ENCODE assay signal across 9 mouse cellular contexts in the genomic region with DNA sequence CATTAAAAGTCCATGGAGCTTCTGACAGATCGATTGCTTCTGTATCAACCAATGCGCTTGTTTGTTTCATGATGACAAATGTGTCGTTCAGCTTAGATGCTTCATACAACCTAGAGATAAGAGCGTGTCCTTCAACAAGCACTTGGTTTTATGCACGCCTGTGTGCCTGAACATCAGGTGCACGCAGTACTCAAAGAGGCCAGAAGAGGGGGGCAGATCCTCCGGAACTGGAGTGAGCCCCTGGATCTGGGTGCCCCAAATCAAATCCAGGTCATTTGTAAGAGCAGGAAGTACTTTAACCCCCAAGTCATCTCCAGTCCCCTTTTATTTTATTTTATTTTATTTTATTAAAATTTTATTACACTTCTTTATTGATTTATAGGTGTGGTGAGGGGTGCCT.
DNase-seq lines count a peak whose midpoint lies in the region; ATAC-seq and TF ChIP-seq lines count a peak whose summit lies in the region.
"Had no signal": no experiment of that assay in that cellular context is flagged by ENCODE, and none has a peak within 500 bp of the region (broad histone marks: within the 10 kb centered on the region; RNA-seq: fewer than 3 reads in every experiment).

No protein-coding gene starts in this region.

- peak; percentile 57 for TF ChIP-seq CTCF in lung, embryonic 14.5 days (IDR thresholded peaks at IDR 0.05; ENCODE audit: low read depth)
- peak; percentile 36 for TF ChIP-seq CTCF in liver, postnatal 0 days (IDR thresholded peaks at IDR 0.05; ENCODE audit: low read depth)

- no peaks in the 10 kb centered on the region for H3K36me3 ChIP-seq in forebrain, embryonic 11.5 days (ENCODE audit: control insufficient read depth, insufficient read depth, low read length)
- no peaks in the 10 kb centered on the region for H3K36me3 ChIP-seq in forebrain, embryonic 15.5 days
- no peaks in the 10 kb centered on the region for H3K36me3 ChIP-seq in lung, embryonic 14.5 days (ENCODE audit: insufficient read depth)
- no peaks in the 10 kb centered on the region for H3K36me3 ChIP-seq in liver, postnatal 0 days (replicated peaks; ENCODE audit: insufficient read depth, low read length)
- H3K36me3 ChIP-seq: embryonic facial prominence, embryonic 12.5 days had no signal

- no peak overlapping the region for H3K4me2 ChIP-seq in forebrain, embryonic 11.5 days (ENCODE audit: low read depth, low read length, severe bottlenecking)
- H3K4me2 ChIP-seq in forebrain, embryonic 15.5 days (replicated peaks), result no peak overlapping the region
- no peak overlapping the region for H3K4me2 ChIP-seq in lung, embryonic 14.5 days
- no peak overlapping the region for H3K4me2 ChIP-seq in liver, postnatal 0 days (ENCODE audit: low read depth, low read length)
- H3K4me2 ChIP-seq: embryonic facial prominence, embryonic 12.5 days had no signal

- H3K9me3 ChIP-seq in forebrain, embryonic 11.5 days (ENCODE audit: control insufficient read depth, low read length), result no peaks in the 10 kb centered on the region
- no peaks in the 10 kb centered on the region for H3K9me3 ChIP-seq in forebrain, embryonic 15.5 days
- H3K9me3 ChIP-seq in lung, embryonic 14.5 days (ENCODE audit: low read depth, low read length), result no peaks in the 10 kb centered on the region
- H3K9me3 ChIP-seq in liver, postnatal 0 days (ENCODE audit: low read length), result no peaks in the 10 kb centered on the region
- H3K9me3 ChIP-seq: embryonic facial prominence, embryonic 12.5 days had no signal

- H3K9ac ChIP-seq in forebrain, embryonic 11.5 days (ENCODE audit: low read length), result no peak overlapping the region
- no peak overlapping the region for H3K9ac ChIP-seq in forebrain, embryonic 15.5 days (replicated peaks)
- H3K9ac ChIP-seq in lung, embryonic 14.5 days, result no peak overlapping the region
- H3K9ac ChIP-seq in liver, postnatal 0 days (replicated peaks), result no peak overlapping the region
- H3K9ac ChIP-seq: embryonic facial prominence, embryonic 12.5 days had no signal

- no peaks in the 10 kb centered on the region for H3K27me3 ChIP-seq in forebrain, embryonic 11.5 days (ENCODE audit: control insufficient read depth, insufficient read depth, low read length)
- H3K27me3 ChIP-seq in forebrain, embryonic 15.5 days, result no peaks in the 10 kb centered on the region
- no peaks in the 10 kb centered on the region for H3K27me3 ChIP-seq in lung, embryonic 14.5 days (ENCODE audit: insufficient read depth, low read length)
- H3K27me3 ChIP-seq in liver, postnatal 0 days (ENCODE audit: insufficient read depth, low read length), result no peaks in the 10 kb centered on the region
- H3K27me3 ChIP-seq: embryonic facial prominence, embryonic 12.5 days had no signal

- no peaks in the 10 kb centered on the region for H3K4me1 ChIP-seq in forebrain, embryonic 11.5 days (replicated peaks; ENCODE audit: control insufficient read depth, insufficient read depth, low read length)
- H3K4me1 ChIP-seq in forebrain, embryonic 15.5 days, result no peaks in the 10 kb centered on the region
- no peaks in the 10 kb centered on the region for H3K4me1 ChIP-seq in lung, embryonic 14.5 days (ENCODE audit: insufficient read depth)
- no peaks in the 10 kb centered on the region for H3K4me1 ChIP-seq in liver, postnatal 0 days (ENCODE audit: insufficient read depth)
- H3K4me1 ChIP-seq: embryonic facial prominence, embryonic 12.5 days had no signal

- H3K27ac ChIP-seq in forebrain, embryonic 11.5 days (ENCODE audit: low read depth, low read length), result no peak overlapping the region
- H3K27ac ChIP-seq in forebrain, embryonic 15.5 days (replicated peaks), result no peak overlapping the region
- no peak overlapping the region for H3K27ac ChIP-seq in lung, embryonic 14.5 days (ENCODE audit: low read depth)
- no peak overlapping the region for H3K27ac ChIP-seq in liver, postnatal 0 days (ENCODE audit: low read depth)
- H3K27ac ChIP-seq: embryonic facial prominence, embryonic 12.5 days had no signal

- TF ChIP-seq EP300 in liver, postnatal 0 days (IDR thresholded peaks at IDR 0.05; ENCODE audit: low read depth), result no peak

- ATAC-seq in forebrain, embryonic 11.5 days (replicated peaks; ENCODE audit: low FRiP score), result peak; percentile 49; the same call in 1 of the 2 replicates
- no peak for ATAC-seq in forebrain, embryonic 15.5 days (replicated peaks)
- no peak for ATAC-seq in lung, embryonic 14.5 days (ENCODE audit: insufficient read depth)
- ATAC-seq in liver, postnatal 0 days, result no peak
- ATAC-seq in erythroblast, adult 5-6 weeks (replicated peaks; ENCODE audit: low FRiP score, poor library complexity, severe bottlenecking), result no peak
- no peak for ATAC-seq in monocyte, adult 5-6 weeks (replicated peaks; ENCODE audit: insufficient number of reproducible peaks, low FRiP score, low TSS enrichment, poor library complexity, severe bottlenecking)

- WGBS in forebrain, embryonic 11.5 days, result 71% methylated on average over 7 of the region's 7 CpGs
- WGBS in forebrain, embryonic 15.5 days, result 75% methylated on average over 7 of the region's 7 CpGs
- 59% methylated on average over 7 of the region's 7 CpGs for WGBS in lung, embryonic 14.5 days
- 59% methylated on average over 7 of the region's 7 CpGs for WGBS in liver, postnatal 0 days (ENCODE audit: insufficient replicate concordance)

- DNase-seq in forebrain, embryonic 11.5 days (ENCODE audit: low spot score), result peak; percentile 55
- DNase-seq in lung, embryonic 14.5 days, result peak; percentile 26
- no peak for DNase-seq in lung, postnatal 4 days
- peak; percentile 38 for DNase-seq in ZHBTc4 (ENCODE audit: low read depth, low spot score)
- DNase-seq in liver, postnatal 0 days, result peak; percentile 16

- no peak overlapping the region for H3K4me3 ChIP-seq in forebrain, embryonic 11.5 days (ENCODE audit: low read depth, low read length)
- H3K4me3 ChIP-seq in forebrain, embryonic 15.5 days, result no peak overlapping the region
- H3K4me3 ChIP-seq in lung, embryonic 14.5 days (ENCODE audit: low read depth, low read length), result no peak overlapping the region
- H3K4me3 ChIP-seq in liver, postnatal 0 days (ENCODE audit: low read depth, low read length), result no peak overlapping the region
- H3K4me3 ChIP-seq: embryonic facial prominence, embryonic 12.5 days had no signal

Comparison
In these comparisons a context has a peak if more than half of its experiments do, and no peak if none do; other contexts are left out.
1. DNase-seq: peak in forebrain, embryonic 11.5 days (single experiment), lung, embryonic 14.5 days (single experiment), ZHBTc4 (single experiment) and liver, postnatal 0 days (single experiment); none in lung, postnatal 4 days (0 of 2).